Mouse (Mus musculus) heart, embryonic 13.5 days (tissue): ENCODE results near the gene Srsf4. TPM values are rescaled to one million over a fixed set of nuclear protein-coding genes. Genes with fewer than 3 reads are reported as not detected.
A peak's percentile ranks its signal among the peaks of the same experiment; 100 is the strongest.

Experiments used
- ATAC-seq: fragments of 200-750 bp; cut with Nextera tagmentation; 2 replicates; pipeline ENCODE4 v1.8.0; 2017; ENCODE audit warnings: moderate TSS enrichment; ENCODE audit not compliant: insufficient number of reproducible peaks, low FRiP score, low TSS enrichment; ENCODE audit errors: extremely low read depth
- H3K27ac ChIP-seq: fragments of 300-500 bp; sonication (generic); replicated peaks from 2 replicates; pipeline ENCODE4 v1.5.1; 2015; ENCODE audit warnings: moderate library complexity, mild to moderate bottlenecking, inconsistent platforms
- H3K27me3 ChIP-seq: fragments of 300-500 bp; sonication (generic); replicated peaks from 2 replicates; pipeline ENCODE4 v1.6.1; 2015; ENCODE audit warnings: mild to moderate bottlenecking, inconsistent platforms
- H3K36me3 ChIP-seq: fragments of 300-500 bp; sonication (generic); 2 replicates; pipeline ENCODE4 v1.6.1; 2015; ENCODE audit warnings: mild to moderate bottlenecking, inconsistent platforms
- H3K4me1 ChIP-seq: fragments of 300-500 bp; sonication (generic); 2 replicates; pipeline ENCODE4 v1.6.1; 2015; ENCODE audit warnings: inconsistent platforms
- H3K4me2 ChIP-seq: fragments of 300-500 bp; sonication (generic); 2 replicates; pipeline ENCODE4 v1.6.1; 2015; ENCODE audit warnings: inconsistent platforms, mild to moderate bottlenecking, moderate library complexity
- H3K4me3 ChIP-seq: fragments of 300-500 bp; sonication (generic); 2 replicates; pipeline ENCODE4 v1.5.1; 2015; ENCODE audit warnings: moderate library complexity, mild to moderate bottlenecking, inconsistent platforms
- H3K9ac ChIP-seq: fragments of 300-500 bp; sonication (generic); 2 replicates; pipeline ENCODE4 v1.6.1; 2015; ENCODE audit warnings: inconsistent platforms, mild to moderate bottlenecking, moderate library complexity
- H3K9me3 ChIP-seq: fragments of 300-500 bp; sonication (generic); 2 replicates; pipeline ENCODE4 v1.6.1; 2016; ENCODE audit warnings: inconsistent platforms
- WGBS: fragments of 180-500 bp; shearing (Covaris S2); methylation state at CpG from one replicate; pipeline ENCODE4 v1.1.7; 2015; ENCODE audit warnings: mixed read lengths; 5-methylcytosine and 5-hydroxymethylcytosine counted together
- polyA plus RNA-seq: library from polyadenylated mRNA; unstranded; fragments of >200 nt; fragmentation: Nextera tagmentation; extraction: Ambion mirVana; gene quantifications from 2 replicates; pipeline ENCODE4 v1.2.1, GENCODE M21; 2015

The Srsf4 gene
- polyA plus RNA-seq, 1 experiment from 2014 or later, result 68.5 TPM

DNA sequence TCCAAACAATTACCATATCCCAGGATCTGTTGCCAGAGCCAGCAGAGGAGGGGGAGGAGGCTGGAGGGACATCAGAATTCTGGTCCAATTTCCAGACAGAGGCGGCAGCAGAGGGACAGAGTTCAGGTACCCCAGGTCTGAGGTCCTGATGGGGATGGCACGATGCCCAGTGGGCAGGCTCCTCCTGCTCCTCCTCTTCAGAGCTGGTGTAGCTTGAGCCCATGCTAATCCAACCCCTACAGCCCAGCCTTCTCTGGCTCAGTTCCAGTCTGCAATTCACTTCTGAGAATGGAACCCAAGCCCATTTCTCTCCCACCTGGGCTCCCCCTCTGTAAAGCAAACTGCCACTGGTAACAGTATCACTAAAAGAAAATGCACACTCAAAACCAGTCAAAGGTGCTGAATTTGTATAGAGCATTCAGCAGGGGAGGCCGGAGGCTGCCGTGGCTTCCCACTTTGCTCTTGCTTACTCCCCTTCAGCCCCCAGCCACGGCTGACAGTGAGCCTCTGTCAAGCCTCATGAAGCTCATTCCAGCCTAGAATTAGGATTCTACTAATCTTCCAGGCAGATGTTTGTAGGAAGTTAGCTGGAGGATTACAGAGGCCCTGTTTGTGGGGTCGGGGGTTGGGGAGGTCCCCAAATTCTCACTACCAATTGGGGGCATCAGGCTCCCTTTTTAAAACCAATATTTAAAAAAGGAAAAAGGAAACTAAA, 50.8 kb downstream of the Srsf4 start:
- peak overlapping the region; percentile 58; the same call in 1 of the 2 replicates for H3K27ac ChIP-seq
- no peak for ATAC-seq
- peaks cover 11% of the 10 kb centered on the region for H3K27me3 ChIP-seq
- H3K4me1 ChIP-seq, result peaks cover 89% of the 10 kb centered on the region
- H3K4me2 ChIP-seq, result peak overlapping the region; percentile 11; the same call in 1 of the 2 replicates
- peak overlapping the region; percentile 52 for H3K9ac ChIP-seq
- H3K9me3 ChIP-seq, result no peaks in the 10 kb centered on the region
- no peak overlapping the region for H3K4me3 ChIP-seq
- WGBS, result 52% methylated on average over 6 of the region's 6 CpGs
- H3K36me3 ChIP-seq, result peaks cover 59% of the 10 kb centered on the region

DNA sequence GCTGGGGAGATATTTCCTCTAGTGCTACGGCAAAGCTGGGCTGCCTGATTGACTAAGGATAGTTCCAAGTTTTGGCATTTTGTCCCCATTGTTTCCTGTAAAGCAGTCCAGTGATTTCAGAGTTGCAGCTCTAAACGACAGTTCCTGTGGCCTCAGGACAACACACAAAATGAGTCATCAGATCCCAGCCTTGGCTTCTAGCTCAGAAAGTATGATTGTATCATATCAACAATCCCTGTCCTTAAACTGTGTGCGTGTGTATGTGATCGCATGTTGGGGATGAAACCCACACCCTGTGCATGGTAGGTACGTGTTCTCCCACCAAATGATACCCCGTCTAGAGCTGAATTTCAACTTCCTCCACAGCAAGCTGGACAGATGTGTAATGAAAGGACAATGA, 55.7 kb downstream of the Srsf4 start:
- Histone ChIP-seq H3K4me1 (peaks cover 45% of the 10 kb centered on the region), H3K9me3 (no peaks in the 10 kb centered on the region), H3K27ac (no peak overlapping the region; the same call in 1 of the 2 replicates), H3K9ac (no peak overlapping the region), H3K4me3 (no peak overlapping the region), H3K36me3 (peaks cover 88% of the 10 kb centered on the region), H3K27me3 (no peaks in the 10 kb centered on the region), H3K4me2 (no peak overlapping the region)
- no peak for ATAC-seq
- WGBS, result 74% methylated on average over 6 of the region's 6 CpGs

DNA sequence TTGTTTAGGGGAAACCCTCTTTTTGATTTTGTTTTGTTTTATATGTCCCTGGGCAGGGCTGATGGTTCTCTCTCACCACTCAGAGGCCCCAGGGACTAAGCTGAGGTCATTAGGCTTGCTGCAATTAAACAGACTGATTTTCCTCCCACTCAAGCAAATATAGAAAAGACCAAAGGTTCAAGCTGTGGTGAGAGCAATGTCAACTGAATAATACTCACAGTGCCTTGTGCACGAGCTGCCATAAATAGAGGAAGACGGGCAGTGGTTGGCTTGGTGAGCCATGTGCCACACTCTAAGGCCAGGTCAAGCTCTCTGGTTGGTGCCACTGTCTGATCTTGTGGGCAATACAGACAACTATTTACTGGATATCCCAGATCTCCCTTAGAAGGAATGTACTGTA, 66.0 kb downstream of the Srsf4 start:
- Histone ChIP-seq H3K36me3 (peaks cover 37% of the 10 kb centered on the region), H3K4me1 (peaks cover 11% of the 10 kb centered on the region), H3K27ac (no peak overlapping the region), H3K27me3 (no peaks in the 10 kb centered on the region), H3K9ac (no peak overlapping the region), H3K9me3 (no peaks in the 10 kb centered on the region), H3K4me3 (no peak overlapping the region), H3K4me2 (no peak overlapping the region)
- WGBS, result 72% methylated on average over 2 of the region's 2 CpGs
- ATAC-seq, result no peak

DNA sequence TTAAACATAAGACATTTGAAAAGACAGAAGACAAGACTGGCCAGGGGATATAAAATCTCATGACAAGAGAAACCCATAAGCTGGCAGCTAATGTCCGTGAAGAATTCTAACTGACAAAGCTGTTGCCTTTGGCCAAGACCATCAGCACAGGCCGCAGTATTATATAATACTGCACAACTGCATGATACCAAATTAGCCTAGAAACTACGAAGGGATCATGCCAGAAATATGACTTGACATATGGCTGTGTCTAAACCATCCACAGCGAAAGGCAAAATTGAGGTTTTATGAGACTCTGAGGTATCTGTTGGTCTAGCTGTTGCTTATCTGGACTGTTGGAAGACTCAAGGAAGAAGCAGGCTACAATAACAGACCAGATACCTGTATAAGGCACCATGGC, 67.4 kb downstream of the Srsf4 start:
- Histone ChIP-seq H3K4me3 (no peak overlapping the region), H3K27ac (no peak overlapping the region), H3K4me2 (no peak overlapping the region), H3K9me3 (no peaks in the 10 kb centered on the region), H3K36me3 (peaks cover 28% of the 10 kb centered on the region), H3K27me3 (no peaks in the 10 kb centered on the region), H3K9ac (no peak overlapping the region), H3K4me1 (peaks cover 16% of the 10 kb centered on the region)
- no peak for ATAC-seq
- 96% methylated on average over 4 of the region's 4 CpGs for WGBS

DNA sequence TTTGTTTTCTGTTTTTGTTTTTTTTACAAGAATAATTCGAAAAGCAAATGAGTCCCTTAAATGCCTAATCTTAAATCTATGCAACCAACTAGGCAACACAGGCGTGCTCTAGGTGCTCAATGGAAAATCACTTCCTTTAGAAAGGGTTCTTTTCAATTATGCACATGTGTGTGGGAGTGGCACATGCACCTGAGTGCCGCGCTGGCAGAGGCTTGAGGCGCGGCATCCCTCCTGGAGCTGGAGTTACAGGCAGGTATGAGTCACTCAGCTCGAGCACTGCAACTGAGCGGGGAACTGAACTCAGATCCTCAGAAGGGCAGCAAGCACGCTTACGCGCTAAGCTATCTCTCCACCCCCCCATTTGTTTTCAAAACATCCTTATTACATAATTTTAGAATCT, 74.4 kb downstream of the Srsf4 start:
- Histone ChIP-seq H3K27me3 (no peaks in the 10 kb centered on the region), H3K4me3 (no peak overlapping the region), H3K4me1 (peaks cover 24% of the 10 kb centered on the region), H3K4me2 (no peak overlapping the region), H3K9ac (no peak overlapping the region), H3K36me3 (peaks cover 38% of the 10 kb centered on the region), H3K9me3 (no peaks in the 10 kb centered on the region), H3K27ac (no peak overlapping the region)
- no peak for ATAC-seq
- 92% methylated on average over 11 of the region's 11 CpGs for WGBS

DNA sequence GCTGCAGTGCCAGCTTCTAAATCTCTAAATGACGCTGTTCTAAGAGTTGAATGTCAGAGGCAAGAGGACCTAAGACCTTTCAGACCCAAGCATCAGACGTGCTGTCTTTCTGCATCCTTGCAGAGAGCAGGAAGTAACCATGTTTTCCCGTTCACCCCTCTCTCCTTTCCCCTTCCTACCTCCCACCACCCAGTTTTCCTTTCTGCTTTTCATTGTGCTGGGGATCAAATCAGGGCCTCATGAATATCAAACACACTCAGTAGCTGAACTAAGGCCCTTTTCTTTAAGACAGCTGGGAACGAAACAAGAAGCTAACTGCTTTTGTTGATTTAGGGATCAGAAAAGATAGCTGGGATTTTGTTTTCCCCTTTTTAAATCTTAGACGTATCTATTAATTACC, 76.5 kb downstream of the Srsf4 start:
- Histone ChIP-seq H3K4me1 (peaks cover 24% of the 10 kb centered on the region), H3K9ac (no peak overlapping the region), H3K27ac (no peak overlapping the region), H3K36me3 (peaks cover 50% of the 10 kb centered on the region), H3K9me3 (no peaks in the 10 kb centered on the region), H3K27me3 (no peaks in the 10 kb centered on the region), H3K4me2 (no peak overlapping the region), H3K4me3 (no peak overlapping the region)
- WGBS, result 47% methylated on average over 5 of the region's 5 CpGs
- no peak for ATAC-seq

DNA sequence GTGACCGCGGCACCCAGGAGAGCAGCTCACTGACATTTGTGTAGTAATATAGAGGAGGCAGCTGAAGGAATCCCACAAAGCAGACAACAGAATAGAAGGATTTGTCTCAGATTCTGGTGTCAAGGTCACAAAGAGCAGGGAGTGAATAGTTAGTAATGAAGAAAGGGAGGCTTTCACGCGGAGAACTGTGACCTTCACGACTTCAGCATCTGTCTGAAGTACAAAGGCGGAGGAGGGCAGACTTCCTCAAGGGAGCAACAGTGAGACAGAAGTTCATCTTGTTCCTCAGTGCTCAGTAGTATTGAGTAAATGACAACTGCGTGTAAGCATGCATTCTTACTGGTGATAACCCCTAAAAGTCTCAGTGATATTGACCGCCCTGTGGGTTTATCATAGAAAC, 77.2 kb downstream of the Srsf4 start:
- no peak for ATAC-seq
- Histone ChIP-seq H3K4me3 (no peak overlapping the region), H3K27me3 (no peaks in the 10 kb centered on the region), H3K36me3 (peaks cover 55% of the 10 kb centered on the region), H3K4me2 (no peak overlapping the region), H3K9ac (no peak overlapping the region), H3K9me3 (no peaks in the 10 kb centered on the region), H3K27ac (no peak overlapping the region), H3K4me1 (peaks cover 20% of the 10 kb centered on the region)
- 57% methylated on average over 8 of the region's 8 CpGs for WGBS

Other genes starting within 250 kb of the Srsf4 start
- gene Ptpru, start 35.3 kb upstream of the Srsf4 start, polyA plus RNA-seq, result 1.7 and 2.2 TPM in 2 replicates
- gene Mecr, start 30.1 kb upstream of the Srsf4 start, polyA plus RNA-seq, result 39.2 and 42.0 TPM in 2 replicates
- gene Tmem200b, start 48.2 kb downstream of the Srsf4 start, polyA plus RNA-seq, result 1.5 and 1.9 TPM in 2 replicates
- gene Gm10300, start 201.1 kb downstream of the Srsf4 start, polyA plus RNA-seq, result 0.08 and 0.13 TPM in 2 replicates
- 58.5 and 76.5 TPM in 2 replicates for gene Epb41, start 201.7 kb downstream of the Srsf4 start, polyA plus RNA-seq